11 mouse cellular contexts compared by ENCODE assay signal in the genomic region with DNA sequence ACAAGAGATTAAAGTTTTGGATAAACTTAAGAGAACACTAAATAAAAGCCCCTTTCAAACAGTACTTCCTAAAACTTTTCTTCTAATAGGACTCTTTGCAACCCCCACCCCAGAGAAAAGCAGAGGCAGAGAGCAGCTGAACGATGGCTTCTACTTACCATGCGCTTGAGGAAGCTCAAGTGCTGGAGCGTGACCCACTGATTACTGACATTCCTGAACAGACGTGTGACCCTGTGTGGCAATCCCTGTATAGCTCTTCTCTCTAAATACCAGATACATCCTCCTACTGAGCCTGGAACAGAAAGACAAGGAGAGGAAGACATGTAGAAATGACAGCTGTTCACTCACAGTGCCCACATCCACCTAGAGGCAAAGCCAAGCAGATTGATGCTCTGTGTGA.
"Had no signal": no experiment of that assay in that cellular context is flagged by ENCODE, and none has a peak within 500 bp of the region (broad histone marks: within the 10 kb centered on the region; RNA-seq: fewer than 3 reads in every experiment).

No protein-coding gene starts in this region.

- H3K4me3 ChIP-seq: limb, embryonic 15.5 days; liver, embryonic 12.5 days; midbrain, embryonic 12.5 days; neural tube, embryonic 13.5 days; stomach, embryonic 15.5 days had no signal

- H3K27me3 ChIP-seq: limb, embryonic 15.5 days; liver, embryonic 12.5 days; midbrain, embryonic 12.5 days; neural tube, embryonic 13.5 days; stomach, embryonic 15.5 days had no signal

- H3K27ac ChIP-seq: limb, embryonic 15.5 days; liver, embryonic 12.5 days; midbrain, embryonic 12.5 days; neural tube, embryonic 13.5 days; stomach, embryonic 15.5 days had no signal

- ATAC-seq: liver, embryonic 12.5 days; midbrain, embryonic 16.5 days had no signal

- H3K9ac ChIP-seq: limb, embryonic 15.5 days; liver, embryonic 12.5 days; lung, embryonic 14.5 days; midbrain, embryonic 12.5 days; neural tube, embryonic 13.5 days; stomach, embryonic 15.5 days had no signal

- H3K9me3 ChIP-seq: limb, embryonic 15.5 days; liver, embryonic 12.5 days; midbrain, embryonic 12.5 days; neural tube, embryonic 13.5 days; stomach, embryonic 15.5 days had no signal

- H3K4me1 ChIP-seq: stomach, embryonic 15.5 days had no signal

- H3K4me2 ChIP-seq: limb, embryonic 15.5 days; liver, embryonic 12.5 days; lung, embryonic 14.5 days; midbrain, embryonic 12.5 days; neural tube, embryonic 13.5 days; stomach, embryonic 15.5 days had no signal

- DNase-seq: kidney, postnatal 25 days; lung, embryonic 14.5 days; lung, postnatal 14 days; right cerebral cortex, postnatal 14 days; thymus, postnatal 4 days had no signal
